Mouse (Mus musculus) right cerebral cortex, postnatal 10 days (tissue): ENCODE data around the gene Tcap.
"Not testable (repeated sequence)": the region's sequence is repeated elsewhere in the genome, so short reads cannot be mapped to it uniquely, and the experiment has no call there.

Experiments
- DNase-seq, 2 experiments: peaks; one replicate each; pipeline ENCODE4 v3.0.0; 2021; ENCODE audit warnings: low spot score in 2 of 2

Gene Tcap

DNA sequence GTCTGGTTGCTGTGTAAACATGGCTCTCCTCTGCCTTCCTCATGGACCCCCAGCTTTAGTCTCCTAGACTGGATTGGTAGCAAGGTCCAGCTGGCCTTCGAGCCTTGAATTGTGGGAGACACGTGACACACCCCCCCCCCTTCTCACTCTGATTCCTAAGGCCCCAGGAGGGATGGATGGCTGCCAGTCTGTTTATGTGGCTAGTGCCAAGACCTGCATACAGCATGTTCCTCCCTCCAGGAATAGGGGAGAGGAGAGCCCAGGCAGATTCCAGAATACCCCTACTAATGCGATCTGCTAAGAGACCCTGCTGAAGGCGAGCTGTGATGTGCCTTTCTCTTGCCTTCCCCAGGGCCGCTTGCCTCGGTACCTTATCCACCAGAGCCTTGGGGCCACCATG, 3.5 kb upstream of the Tcap start:
- no peak for DNase-seq

GRCm38 (mm10) chr11:98381651-98382050, 2.0 kb upstream of the Tcap start:
- DNase-seq: no peak

DNA sequence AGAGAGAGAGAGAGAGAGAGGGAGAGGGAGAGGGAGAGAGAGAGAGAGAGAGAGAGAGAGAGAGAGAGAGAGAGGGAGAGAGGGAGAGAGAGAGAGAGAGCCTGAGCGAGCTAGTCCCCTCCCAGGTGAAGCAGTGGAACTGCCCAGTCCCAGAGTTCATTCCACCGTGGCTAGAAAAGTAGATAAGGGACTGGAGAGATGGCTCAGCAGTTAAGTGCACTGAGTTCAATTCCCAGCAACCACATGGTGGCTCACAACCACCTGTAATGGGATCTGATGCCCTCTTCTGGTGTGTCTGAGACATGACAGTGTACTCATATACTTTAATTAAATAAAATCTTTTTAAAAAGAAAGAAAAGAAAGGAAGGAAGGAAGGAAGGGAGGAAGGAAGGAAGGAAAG, 1.2 kb upstream of the Tcap start:
- not testable (repeated sequence) for DNase-seq

DNA sequence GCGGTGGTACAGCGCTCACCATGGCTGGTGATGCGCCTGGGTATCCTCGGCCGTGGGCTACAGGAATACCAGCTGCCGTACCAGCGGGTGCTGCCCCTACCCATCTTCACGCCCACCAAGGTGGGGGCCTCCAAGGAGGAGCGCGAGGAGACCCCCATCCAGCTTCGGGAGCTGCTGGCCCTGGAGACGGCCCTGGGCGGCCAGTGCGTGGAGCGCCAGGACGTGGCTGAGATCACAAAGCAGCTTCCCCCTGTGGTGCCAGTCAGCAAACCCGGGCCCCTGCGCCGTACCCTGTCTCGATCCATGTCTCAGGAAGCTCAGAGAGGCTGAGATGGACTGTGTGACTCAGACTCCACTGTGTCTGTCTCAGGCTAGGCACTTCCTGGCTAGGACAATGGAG, 605 bp downstream of the Tcap start:
- no peak for DNase-seq

DNA sequence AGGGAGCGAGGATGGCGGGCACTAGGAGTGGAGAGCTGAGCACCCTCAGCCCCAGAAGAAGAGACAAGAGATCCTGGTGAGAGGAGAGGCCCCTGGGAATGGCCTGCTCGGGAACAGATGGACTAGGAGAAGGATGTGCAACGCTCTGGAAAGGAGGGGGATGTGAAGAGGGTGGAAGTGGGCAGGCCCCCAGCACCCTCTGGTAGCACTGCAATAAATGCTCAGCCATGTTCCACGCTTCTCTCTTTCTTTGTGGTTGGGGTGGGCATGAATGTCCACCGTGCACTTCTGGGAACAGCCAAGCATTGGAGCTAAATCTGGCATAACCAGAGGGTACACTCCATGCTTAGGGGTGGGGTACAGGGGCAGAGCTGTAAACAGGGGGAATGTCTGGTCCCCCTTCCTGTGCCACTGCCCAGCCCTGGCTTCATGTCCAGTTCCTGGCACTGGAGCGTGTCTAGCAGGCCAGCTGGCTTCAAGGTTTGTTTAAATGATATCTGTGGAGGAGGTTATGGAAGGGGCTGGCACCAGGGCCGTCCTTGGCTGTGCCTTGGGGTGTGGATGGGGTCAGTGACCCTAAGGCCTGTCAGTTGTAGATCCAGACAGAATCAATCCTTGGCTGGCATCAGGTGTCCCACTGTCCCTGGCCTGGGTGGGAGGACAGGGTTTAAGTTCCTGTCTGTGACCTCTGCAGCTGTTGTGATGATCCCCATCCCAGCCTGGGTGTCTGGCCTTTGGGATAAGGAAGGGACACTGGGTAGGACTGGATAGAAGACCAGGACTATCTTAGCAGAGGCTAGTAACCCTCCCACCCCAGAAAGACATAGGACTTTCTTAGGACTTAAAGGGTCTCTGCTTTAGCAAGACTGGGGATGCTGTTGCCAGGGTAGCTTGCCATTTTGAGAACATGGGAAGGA, 1.4 kb downstream of the Tcap start:
- DNase-seq: no peak

DNA sequence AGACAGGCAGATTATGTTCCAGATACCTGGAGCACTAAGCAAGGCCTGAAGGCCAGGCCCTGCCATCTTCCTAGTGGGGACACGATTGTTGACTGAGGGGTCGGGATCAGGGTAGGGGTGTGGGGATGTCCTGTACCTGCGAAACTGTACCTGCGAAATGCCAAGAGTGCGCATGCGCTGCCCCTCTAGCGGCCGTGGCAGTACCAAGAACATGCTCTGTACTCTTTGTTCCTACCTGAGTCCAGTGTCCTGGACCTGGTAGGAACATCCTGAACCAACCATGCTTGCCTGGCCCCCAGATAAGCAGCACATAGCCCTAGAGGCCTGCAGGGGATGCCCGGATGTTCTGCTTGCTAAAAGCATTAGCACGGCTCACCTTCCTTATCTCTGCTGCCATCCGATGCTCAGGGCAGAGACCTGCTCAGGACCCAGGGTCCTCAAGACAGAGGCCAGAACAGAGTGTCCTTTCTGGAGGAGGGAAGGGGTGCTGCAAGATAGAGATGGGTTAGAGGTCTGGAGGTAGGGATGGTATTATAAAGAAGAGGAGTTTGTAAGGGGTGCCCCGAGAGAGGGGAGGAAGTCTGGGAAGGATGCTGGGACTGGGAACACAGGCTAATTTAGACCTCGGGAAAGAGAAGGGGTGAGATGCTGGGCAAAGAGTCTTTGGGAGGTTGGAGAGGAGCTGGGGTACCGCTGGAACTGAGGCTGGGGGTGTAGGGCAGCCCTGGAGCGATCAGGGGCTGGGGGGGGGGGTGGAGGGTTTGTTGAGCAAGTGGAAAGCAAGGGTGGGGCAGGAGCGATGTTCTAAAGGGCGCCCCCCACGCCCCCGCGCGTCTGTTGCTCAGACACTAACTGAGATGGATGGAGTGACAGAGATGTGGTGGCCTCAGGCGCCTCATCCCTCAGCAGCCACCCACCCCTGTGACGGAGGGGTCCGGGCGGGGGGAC, 2.3 kb downstream of the Tcap start, which contains the start of gene Pnmt:
Pnmt (plus strand) TSS at position 813 of the 948 bp plus-strand sequence.
- DNase-seq: no peak

GRCm38 (mm10) chr11:98386596-98386995, 3.0 kb downstream of the Tcap start:
- no peak for DNase-seq

DNA sequence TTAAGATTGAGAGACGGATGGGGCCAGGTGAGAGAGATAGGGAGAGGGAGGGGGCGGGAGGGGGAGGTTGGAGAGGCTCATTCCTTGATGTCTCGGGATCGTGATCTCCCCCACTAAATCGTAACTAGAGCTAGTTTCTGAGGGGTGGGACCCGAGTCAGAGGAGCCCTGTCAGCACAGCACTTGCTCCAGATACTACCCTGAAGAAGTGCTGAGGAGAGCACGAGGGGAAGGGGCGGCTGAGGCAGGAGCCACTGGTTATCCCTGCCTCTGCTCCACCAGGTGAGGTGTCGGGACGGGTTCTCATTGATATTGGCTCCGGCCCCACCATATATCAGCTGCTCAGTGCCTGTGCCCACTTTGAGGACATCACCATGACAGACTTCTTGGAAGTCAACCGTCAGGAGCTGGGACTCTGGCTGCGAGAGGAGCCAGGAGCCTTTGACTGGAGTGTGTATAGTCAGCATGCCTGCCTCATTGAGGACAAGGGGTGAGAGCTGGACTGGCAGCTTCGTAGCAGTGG, 3.5 kb downstream of the Tcap start:
- DNase-seq: no peak

- no peak for DNase-seq
Observed at GRCm38 (mm10) chr11:98388282-98388681, 4.7 kb downstream of the Tcap start.

GRCm38 (mm10) chr11:98389221-98389780, 5.7 kb downstream of the Tcap start:
- peak; percentile 73 to 82 for DNase-seq

DNA sequence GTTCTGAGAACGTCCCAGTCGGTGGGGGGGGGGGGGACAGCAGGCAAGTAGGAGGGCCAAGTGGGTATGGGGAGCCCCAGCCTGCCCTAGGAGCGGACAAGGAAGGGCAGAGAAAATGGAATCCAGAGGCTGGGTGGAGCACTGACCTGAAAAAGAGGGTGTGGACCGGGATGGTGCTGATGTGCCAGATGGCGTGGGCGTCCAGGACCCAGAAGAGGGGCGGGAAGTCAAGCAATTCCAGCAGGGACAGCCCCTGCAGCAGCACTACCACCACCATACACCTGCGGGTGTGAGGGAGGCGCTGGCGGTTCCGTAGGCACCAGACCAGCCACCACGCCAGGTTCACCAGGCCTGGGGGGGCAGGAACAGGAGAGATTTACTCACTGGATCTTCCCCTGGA, 6.5 kb downstream of the Tcap start:
- DNase-seq: peak in 1 of 2 experiments; percentile 28

DNA sequence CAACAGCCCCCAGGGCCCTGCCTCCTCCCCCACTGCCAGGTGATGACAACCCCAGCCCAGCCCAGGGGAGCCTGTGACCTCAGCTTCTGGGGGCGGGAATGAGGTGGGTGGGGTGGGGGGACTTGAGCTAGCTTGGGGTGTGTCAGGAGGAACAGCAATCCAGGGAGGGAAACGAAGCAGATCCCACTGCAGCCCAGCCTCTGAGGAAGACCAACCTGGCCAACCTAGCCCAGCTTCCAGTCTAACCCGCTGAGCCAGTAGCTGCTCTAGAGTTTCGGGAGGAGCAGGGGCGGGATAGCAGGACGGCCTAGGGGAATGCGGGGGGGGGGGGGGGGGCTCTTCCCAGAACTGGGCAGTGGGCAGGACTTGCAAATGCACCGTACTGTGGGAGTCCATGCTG, 8.4 kb downstream of the Tcap start:
- no peak for DNase-seq

DNA sequence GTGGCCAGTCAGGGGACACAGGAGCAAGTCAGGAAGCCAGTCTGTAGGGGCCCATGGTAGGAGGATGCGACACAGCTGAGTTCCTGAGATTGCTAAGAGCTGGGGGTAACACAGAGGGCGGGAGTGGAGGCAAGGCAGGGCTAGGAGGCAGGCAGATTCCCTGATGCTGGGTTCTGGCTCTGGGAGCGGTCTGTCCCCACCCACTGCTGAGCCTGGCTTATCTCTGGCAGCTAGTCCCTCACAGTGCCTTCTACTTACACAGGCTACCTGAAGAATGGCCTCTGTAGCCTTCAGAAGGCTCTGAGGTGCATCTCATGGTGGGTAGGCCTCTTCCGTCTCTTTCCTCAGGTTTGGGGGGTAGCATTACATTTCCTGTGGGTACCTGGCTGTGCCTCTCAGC, 9.0 kb downstream of the Tcap start:
- no peak for DNase-seq

GRCm38 (mm10) chr11:98393317-98393716, 9.7 kb downstream of the Tcap start:
- DNase-seq: peak in 1 of 2 experiments; percentile 29

- DNase-seq: no peak
Observed at GRCm38 (mm10) chr11:98394301-98394700, 10.7 kb downstream of the Tcap start.

GRCm38 (mm10) chr11:98395041-98395440, 11.4 kb downstream of the Tcap start:
- no peak for DNase-seq

DNA sequence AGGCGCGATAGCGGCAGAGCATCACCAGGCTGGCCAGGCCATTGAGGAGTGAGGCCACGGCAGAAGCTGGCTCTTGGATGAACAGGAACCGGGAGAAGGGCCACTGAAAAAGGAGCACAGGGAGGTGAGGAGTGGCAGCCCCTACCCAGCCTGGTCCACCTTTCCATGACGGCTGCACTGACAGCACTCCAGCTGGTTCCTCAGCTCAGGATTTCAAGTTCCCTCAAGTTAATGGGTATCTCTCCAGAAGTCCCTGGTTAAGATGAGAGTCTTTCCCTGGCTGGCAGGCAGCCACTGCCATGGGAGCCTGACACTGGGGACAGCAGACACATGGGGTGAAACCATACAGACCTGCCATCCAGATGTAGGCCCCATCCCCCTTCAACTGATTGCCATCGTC, 14.3 kb downstream of the Tcap start:
- DNase-seq: peak in 1 of 2 experiments; percentile 25

- DNase-seq: peak; percentile 94
Observed at GRCm38 (mm10) chr11:98400161-98400726, 16.6 kb downstream of the Tcap start, which contains the start of gene Pgap3. TSS of gene Pgap3 (minus strand) at chr11:98400490.

- DNase-seq: no peak
Observed at GRCm38 (mm10) chr11:98400816-98401215, 17.2 kb downstream of the Tcap start.

GRCm38 (mm10) chr11:98406621-98407020, 23.0 kb downstream of the Tcap start:
- no peak for DNase-seq

DNA sequence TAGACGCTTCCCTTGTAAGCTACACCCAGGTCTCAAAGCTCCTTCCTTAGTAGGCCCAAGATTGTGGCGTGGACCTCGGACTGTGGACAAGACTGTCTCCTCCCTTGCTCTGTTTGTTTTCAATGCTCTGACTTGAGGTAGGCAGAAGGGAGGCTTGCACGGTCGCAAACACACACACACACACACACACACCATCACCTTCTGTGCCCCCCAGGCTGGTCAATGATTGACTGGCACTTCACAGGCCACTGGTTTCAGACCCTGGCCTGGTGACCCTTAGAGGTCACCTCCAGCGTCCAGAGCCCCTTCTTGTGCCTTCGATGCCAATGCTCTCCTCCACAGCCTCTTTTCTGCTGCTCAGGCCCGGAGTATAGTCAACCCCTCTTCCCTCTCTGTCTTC, 25.3 kb downstream of the Tcap start:
- no peak for DNase-seq
